Mouse (Mus musculus): ENCODE data around the gene Krba1. TPM values are rescaled to one million over a fixed set of nuclear protein-coding genes. Genes with fewer than 3 reads are reported as not detected.

The Krba1 gene
- total RNA-seq, 2 experiments from 2014 or later, result 43.0 to 54.4 TPM

GRCm38 (mm10) chr6:48424074-48424473, 28.7 kb downstream of the Krba1 start:
- DNase-seq (ENCODE audit: low spot score in 2 of 2), result no peak

GRCm38 (mm10) chr6:48426956-48427355, 31.6 kb downstream of the Krba1 start:
- no peak for DNase-seq (ENCODE audit: low spot score in 2 of 2)

GRCm38 (mm10) chr6:48428769-48429557, 33.6 kb downstream of the Krba1 start:
- DNase-seq (ENCODE audit: low spot score in 2 of 2), result no peak

- no peak for DNase-seq (ENCODE audit: low spot score in 2 of 2)
Measured at GRCm38 (mm10) chr6:48430748-48431147, 35.4 kb downstream of the Krba1 start.

GRCm38 (mm10) chr6:48432893-48433816, 37.8 kb downstream of the Krba1 start:
- DNase-seq (ENCODE audit: low spot score in 2 of 2), result no peak

GRCm38 (mm10) chr6:48434651-48435050, 39.3 kb downstream of the Krba1 start:
- no peak for DNase-seq (ENCODE audit: low spot score in 2 of 2)

GRCm38 (mm10) chr6:48435111-48435510, 39.7 kb downstream of the Krba1 start:
- no peak for DNase-seq (ENCODE audit: low spot score in 2 of 2)

- no peak for DNase-seq (ENCODE audit: low spot score in 2 of 2)
Measured at GRCm38 (mm10) chr6:48435706-48436349, 40.4 kb downstream of the Krba1 start.

GRCm38 (mm10) chr6:48437679-48438376, 42.4 kb downstream of the Krba1 start:
- DNase-seq (ENCODE audit: low spot score in 2 of 2), result no peak

- DNase-seq (ENCODE audit: low spot score in 2 of 2), result no peak
Measured at GRCm38 (mm10) chr6:48438475-48439125, 43.2 kb downstream of the Krba1 start.

GRCm38 (mm10) chr6:48439654-48440053, 44.3 kb downstream of the Krba1 start:
- DNase-seq (ENCODE audit: low spot score in 2 of 2), result no peak

GRCm38 (mm10) chr6:48440306-48441014, 45.1 kb downstream of the Krba1 start:
- no peak for DNase-seq (ENCODE audit: low spot score in 2 of 2)

- peak; percentile 94 to 95 for DNase-seq (ENCODE audit: low spot score in 2 of 2)
Measured at GRCm38 (mm10) chr6:48443592-48444309, 48.4 kb downstream of the Krba1 start.

GRCm38 (mm10) chr6:48444310-48445180, 49.2 kb downstream of the Krba1 start:
- peak in 1 of 2 experiments; percentile 81 for DNase-seq (ENCODE audit: low spot score in 2 of 2)

GRCm38 (mm10) chr6:48445181-48446101, 50.1 kb downstream of the Krba1 start, which contains the start of gene Zfp467:
Zfp467 (minus strand) TSS chr6:48445825.
- DNase-seq (ENCODE audit: low spot score in 2 of 2), result peak; percentile 52 to 61

GRCm38 (mm10) chr6:48446256-48446655, 50.9 kb downstream of the Krba1 start:
- DNase-seq (ENCODE audit: low spot score in 2 of 2), result no peak

GRCm38 (mm10) chr6:48446896-48447295, 51.5 kb downstream of the Krba1 start:
- DNase-seq (ENCODE audit: low spot score in 2 of 2), result no peak
